Mouse (Mus musculus) cerebellum, adult 8-10 months (tissue): ENCODE measurements around the gene Hecw2.
A peak's percentile ranks its signal among the peaks of the same experiment; 100 is the strongest.

Source experiments
- DNase-seq: peaks from one replicate; pipeline ENCODE4 v3.0.0; 2022

The Hecw2 gene

DNA sequence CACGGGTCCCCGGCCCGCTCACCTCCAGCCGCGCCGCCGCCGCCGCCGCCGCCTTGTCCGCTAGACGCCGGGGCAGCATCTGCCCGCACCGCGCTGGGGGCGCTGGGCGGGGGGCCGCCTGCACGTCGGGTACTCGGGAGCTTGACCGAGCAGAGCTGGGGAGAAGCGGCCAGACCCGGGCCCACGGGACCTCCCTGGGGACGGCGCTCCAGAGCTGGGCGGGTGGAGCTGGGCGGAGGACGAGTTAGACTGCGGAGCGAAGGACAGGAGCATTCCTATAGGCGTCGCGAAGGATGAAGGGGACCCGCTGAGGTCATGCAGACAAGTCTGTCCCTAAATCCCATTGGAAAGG is at the start of gene Hecw2:
Gene Hecw2, minus strand, starts transcription at position 215 of the 352 bp plus-strand sequence.
- DNase-seq, result peak; percentile 66

DNA sequence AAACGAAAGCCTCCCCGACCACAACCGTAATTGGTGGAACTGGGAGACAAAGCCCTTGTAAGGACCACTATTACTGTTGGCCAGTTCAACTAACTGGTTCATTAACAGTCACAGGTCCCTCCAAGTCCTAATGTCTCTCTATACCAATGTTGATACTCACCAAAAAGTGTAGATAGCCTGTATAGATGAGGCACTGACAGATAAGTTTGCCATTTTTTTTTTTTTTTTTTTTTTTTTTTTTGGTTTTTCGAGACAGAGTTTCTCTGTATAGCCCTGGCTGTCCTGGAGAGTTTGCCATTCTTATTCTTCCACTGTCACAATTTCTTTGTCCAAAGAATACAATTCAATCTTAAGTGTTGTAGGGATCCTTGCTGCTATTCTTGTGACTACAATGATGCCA is 47.8 kb upstream of the Hecw2 start:
- no peak for DNase-seq

DNA sequence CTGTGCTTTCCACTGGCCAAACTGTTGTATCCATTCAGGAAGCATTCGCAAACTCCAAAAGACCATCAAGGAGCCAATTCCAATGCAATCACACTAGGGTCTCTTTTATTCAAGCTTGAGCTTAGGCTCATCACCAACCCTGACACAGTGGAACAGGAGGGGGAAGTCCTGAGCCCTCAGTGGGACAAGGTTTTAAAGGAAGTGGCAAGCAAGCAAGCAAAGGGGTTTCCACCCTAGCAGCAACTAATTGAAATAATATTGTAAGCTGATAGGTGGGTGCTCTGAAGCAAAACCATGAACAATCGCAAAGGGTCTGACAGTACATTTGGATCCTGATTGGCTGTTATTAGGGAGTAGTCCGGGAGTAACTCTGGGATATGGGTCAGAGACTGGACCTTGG is 25.3 kb upstream of the Hecw2 start:
- no peak for DNase-seq

DNA sequence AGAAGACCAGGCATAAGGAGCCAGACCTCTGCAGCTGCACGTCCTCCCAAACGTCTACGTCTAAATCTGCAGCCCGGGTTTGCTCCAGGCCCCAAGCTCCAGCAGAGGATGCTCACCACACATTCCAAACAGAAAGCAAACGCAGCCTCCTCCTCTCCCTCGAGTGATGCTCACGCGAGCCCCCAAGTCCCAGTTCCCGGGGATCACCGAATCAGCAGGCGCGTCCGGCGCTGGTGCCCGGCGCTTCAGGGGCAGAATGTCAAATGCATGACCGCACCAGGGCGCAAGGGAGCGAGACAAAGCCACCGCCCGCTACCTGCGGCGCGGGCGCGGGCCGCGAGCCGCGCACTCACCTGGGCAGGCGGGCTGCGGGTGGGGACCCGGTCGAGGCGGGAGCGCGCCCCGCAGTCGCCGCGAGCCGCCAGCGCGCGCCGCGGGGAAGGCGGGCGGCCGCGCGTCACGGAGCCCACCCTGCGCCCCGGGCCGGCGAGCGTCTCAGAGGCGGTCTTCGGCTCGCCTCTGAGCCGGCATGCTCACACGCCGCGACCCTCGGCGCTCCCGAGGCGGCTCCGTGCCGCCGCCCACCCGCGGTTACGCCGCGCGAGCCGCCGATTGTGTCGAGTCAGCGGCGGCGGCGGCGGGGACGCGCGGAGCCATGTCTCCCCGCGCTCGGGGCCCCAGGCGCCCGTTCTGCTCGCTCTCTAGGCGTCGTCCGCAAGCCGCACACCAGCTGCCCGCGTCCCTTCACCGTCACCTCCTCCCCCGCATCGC is 600 bp downstream of the Hecw2 start:
- DNase-seq, result peak; percentile 74

DNA sequence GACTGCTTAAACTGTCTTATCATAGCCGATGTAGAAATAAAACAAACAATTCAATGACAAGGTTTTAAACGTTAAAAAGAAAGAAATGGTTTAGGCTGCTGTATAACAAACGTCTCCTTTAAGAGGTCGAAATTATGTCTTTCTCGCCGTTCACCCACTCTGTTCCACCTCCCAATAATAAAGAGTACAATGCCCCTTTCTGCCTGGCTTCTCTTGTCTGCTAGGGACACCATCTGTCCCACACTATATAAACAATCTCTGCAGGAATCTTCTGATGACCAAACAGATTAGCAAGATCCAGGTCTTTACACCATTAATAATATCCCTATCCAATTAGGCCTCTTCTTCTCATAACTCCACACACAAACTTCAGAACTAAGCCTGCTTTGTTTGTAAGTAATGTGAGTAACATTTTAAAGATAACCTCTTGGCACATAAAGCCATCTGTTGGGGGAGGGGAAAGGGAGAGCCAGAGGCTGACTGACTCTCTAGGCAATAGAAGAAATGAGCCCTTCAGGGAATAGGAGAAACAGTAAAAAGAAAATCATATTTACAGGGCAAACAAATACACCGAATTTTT is 1.7 kb downstream of the Hecw2 start:
- peak; percentile 37 for DNase-seq

DNA sequence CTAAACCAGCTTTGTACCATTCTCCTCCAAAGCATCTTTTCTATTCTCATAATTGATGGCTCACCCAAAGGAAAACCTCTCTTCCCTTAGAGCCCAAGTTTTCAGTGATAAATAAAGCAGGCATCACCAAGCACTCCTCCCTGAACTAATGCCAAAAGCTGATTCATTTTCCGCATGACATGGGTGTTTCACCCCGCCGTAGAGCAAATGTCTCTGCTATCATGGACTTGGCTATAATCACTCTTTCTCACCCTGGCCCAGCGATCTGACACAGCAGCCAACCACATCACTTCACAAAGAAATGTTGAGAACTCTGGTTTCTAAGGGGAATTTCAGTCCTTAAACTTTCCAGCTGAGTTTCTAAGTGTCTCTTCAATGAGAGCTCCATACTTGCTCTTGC is 7.4 kb downstream of the Hecw2 start:
- peak; percentile 22 for DNase-seq

DNA sequence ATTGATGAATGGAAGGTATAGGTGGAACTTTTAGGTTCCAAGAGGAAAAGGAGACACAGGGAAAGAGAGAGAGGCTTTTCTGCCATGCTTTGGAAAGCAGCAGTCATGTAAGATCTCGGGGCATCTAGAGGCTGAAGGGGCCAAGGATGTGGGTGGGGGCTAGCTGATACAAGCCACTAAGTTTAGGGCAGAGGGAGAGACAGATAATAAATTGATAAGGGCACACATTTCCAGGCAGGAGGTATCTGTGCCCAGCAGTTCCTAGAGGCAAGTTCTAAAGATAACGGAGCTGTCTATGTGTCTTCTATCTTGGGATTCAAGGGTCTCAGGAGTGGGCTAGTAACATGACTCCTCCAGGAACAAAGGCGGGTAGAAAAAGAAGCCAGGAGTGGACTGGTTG is 8.6 kb downstream of the Hecw2 start:
- DNase-seq, result no peak

DNA sequence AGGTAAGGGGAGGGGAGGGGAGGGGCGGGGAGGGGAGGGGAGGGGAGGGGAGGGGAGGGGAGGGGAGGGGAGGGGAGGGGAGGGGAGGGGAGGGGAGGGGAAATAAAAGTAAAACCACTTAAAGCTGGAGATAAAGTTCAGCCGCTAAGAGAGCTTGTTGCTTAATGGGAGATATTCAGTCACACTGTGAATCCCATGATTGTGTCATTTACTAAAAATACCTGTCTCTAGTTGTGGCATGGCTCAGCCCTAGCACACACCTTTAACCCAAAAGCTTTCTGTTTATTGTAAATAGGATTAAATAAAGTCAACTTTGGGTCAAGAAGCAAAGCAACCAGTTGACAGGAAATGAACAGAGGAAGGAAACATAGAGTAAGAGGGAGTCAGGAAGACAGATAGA is 14.3 kb downstream of the Hecw2 start:
- DNase-seq, result no peak

DNA sequence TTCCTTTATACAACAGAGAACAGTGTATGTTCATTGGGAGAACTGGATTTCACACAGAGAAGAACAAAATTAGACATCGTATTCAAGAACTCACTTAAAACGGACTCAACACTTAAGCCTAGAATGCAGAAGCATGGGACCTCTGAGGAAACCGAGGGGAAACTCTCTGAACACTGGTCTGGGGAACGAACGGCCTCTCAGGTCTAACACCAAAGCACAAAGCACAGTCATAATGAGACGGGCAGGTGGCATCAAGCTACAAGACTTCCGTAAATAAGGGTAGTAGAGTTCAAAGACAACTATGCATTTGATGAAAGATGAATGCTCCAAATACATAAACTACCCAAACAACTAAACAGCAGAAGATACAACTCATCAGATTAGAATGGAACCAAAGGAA is 15.8 kb downstream of the Hecw2 start:
- DNase-seq, result no peak

DNA sequence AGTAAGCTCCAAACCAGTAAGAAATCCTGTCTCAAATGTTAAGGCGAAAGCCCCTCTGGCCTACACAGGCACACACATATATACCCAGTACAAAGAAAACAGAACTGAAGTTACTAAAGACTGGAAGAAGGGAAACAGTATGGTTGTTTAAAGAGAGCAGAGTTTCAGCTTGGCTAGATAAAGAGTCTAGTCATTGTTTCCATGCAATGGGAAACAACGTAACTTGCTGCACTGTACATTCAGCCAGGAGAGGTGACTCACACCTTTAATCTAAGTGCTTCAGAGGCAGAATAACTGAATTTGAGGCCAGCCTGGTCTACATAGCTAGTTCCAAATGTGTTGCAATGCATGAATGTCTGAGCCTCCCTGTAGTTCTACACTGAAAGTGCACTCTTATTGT is 18.4 kb downstream of the Hecw2 start:
- no peak for DNase-seq

DNA sequence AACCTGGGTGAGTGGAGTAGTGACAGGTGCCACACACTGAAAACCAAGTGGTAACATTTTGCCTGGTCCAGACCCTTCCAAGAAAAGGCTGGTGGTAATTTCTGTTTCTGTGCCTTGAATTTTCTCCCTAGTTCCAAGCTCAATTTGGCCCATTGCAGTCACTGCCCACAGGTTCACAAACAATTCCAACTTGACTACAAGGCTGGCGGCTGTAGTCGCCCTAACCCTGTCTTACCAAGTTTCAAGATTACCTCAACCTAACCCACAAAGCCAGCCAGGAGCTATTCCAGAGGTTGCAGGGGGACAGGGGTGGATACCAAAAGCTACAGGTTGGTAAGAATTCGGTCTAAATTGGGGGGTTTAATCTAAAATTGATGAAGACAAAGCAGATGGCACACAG is 27.0 kb downstream of the Hecw2 start:
- DNase-seq, result no peak

DNA sequence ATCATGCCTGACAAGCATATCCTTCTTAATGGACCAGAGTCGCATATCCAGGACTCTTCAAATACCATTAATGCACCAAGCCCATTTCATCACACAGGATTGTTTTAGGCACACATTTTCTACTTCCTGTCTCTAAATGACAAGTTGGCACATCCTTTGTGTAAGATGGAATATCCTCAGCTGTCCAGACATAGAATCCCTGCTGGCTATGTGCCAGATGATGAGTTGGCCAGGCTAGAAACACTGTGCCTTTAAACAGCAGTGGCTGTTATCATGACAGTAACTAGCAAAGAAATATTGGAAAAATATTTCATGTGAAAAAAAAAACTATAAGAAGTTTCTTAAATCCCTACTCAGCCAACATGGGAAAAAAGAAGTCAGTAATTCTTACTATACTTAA is 35.4 kb downstream of the Hecw2 start:
- peak; percentile 16 for DNase-seq

DNA sequence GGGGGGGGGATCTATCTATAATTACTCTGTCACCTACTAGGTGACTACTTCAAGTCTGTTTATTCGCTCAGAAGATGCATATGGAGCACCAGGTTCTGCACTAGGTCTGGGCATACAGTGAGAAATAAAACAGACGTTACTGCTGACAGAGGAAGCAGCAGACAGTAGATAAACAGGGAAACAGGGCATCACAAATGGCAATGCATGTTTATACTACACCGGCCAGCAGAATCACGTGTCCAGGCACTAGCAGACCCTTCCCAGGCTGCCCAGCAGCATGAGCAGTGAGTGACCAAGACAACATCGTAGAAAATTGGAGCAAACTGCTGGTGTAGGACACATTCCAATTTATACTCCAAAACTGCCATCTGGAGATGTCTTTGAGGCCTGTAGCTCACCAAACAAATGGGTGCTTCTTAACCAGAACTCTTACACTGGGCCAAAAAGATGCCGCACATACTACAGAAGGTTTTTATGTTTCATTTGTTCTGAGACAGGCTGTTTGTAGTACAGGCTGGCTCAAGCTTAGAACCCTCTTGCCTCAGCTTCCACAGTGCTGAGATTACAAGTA is 41.7 kb downstream of the Hecw2 start:
- DNase-seq, result peak; percentile 11

DNA sequence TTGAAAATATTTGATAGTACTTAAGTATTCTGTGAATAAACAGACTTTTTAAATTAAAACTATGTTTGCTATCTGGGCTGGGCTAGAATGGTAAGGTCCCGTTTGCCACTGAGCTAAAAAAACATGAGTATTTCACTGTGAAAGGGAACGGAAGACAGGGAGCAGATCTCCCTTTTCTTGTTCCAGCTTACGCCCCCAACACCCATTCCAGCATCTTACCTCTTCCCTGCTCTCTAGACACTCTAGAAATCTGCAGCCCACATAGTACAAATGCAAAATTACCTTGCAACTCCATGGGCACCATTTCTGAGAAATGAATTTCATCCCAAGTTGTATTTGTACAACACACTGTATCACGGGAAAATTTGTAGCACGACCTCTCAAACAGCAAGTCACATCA is 49.9 kb downstream of the Hecw2 start:
- no peak for DNase-seq

DNA sequence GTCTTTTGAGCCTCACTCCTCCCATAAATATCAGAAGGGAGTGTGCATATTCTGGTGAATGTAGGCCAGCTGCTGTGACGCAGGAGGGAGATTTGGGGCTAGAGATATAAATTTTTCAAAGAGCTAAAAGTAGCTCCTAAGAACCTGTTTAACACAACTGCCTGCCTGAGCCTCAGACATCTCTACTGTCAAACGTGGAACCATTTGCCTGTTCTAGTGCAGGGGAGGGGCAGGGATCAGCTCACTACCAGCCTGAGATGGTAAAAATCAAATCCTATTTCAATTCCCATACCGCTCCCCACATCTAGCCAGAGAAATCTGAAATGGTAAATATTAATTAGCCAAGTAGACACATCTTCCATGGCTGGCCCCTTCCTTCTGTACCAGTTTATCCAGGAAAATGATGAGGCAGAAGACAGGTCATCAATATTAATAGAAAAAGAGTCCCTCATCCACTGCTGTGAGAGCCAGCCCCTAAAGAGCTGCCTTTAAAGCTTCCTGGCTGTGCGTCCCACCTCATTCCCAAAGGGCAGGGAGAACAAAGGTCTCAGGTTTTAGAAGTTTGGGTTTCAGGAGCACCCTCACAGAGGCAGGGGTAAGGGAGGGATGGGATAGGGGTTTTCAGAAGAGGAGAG is 61.0 kb downstream of the Hecw2 start:
- DNase-seq, result no peak

DNA sequence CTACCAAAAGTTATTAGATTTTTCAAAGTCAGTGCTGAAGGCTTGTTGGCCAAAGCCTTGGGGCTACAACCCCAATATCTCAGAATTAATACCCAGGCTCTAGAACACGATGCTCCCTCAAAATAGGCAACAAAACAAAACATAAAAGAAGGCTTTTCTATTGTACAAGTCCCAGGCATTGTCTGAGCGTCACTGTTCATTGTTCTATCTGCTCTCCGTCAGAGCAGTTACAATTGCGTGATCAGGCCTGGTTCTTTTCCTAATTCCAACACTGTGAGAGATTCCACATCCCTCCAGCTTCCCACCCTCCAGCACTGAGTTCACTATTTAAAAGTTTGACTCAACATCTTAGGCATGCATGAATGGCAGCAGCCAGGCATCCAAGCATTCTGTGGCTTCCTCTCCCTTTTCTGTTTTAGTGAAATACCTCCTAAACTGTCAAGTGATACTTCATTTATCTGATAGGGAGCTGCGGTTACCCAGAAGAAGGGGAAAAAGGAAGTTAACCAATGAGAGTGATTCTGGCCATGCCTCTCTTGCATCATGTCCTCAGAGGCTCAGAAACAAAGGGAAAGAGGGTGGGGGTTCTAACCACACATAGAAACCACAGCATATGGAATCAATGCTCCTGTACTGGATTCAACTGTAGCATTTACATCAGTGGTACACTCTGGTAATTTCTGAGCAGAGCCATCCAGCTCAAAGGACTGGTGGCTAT is 66.1 kb downstream of the Hecw2 start:
- no peak for DNase-seq

DNA sequence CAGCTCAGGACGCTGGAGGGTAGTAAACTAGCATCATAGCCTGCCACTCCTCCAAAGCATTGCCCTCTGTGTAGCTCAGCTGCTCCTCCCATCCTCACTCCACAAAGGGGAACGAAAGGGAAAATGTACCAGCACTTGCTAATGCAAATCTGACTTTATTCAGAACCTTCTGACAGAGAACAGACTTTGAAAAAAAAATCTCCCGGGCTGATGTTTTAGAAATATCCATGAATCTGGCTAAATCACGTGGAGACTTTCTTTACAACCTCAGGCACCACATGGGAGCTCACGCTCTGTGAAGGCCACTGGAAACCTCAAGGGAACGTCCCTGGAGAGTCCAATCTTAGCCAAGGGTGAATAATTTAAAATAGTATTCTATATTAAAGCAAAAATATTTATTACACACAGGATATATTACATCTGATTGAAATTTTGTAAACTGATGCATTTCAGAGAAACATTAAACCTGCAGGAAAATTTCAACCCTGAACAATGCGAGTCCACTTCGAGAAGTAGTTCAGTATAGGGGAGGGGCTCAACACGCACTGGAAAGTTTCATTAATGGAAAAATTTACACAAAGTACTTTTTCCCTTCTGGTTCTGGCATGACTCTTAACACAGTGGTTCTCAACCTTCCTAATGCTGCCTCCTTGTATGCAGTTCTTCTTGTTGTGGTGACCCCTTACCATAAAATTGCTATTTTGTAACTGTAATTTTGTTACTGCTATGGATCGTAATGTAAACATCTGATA is 67.8 kb downstream of the Hecw2 start:
- no peak for DNase-seq

DNA sequence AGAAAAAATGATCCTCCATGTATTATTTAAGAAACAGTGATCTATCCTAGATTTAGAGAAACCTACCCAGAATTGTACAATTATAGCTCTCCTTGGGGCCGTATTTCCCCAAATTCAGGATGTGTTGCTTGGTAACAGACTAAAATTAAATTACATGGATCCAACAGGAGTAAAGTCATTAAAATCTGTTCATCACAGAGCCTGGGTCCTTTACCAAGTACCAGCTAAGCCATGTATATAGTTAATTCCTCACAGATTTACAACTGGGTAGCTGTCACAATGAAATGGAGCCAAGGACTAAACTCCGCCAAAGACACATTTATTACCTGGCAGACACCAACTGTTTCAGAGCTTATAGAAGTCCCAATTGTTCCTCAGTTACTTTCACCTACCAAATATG is 72.4 kb downstream of the Hecw2 start:
- DNase-seq, result no peak

DNA sequence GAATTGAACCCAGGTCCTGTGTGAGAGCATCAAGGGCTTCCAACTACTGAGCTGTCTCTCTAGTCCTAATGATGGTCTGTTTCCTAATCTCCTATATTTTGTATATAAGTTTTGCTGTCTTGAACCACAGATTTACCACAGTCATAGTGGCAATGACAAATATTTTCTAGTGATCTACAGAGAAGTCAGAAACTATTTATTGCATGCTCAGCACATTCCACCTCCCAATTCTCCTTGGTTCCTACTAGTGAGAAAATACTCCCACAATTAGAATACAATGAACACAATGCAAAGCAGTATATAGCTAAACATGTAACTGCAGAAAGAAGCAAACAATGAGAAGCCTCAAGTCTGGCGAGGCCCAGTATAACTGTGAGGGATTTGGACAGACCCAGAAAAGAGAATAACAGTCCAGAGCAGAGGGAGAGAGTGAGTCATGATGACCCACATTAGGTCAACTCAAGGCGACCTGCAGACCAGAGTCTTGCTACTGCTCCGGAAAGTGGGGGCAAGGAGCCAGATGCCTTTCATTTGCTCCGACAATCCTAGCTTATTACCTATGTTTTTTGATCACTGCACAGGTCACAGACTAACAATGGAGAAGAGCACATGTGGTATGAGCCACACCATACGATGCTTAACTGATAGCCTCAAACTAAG is 73.8 kb downstream of the Hecw2 start:
- no peak for DNase-seq

DNA sequence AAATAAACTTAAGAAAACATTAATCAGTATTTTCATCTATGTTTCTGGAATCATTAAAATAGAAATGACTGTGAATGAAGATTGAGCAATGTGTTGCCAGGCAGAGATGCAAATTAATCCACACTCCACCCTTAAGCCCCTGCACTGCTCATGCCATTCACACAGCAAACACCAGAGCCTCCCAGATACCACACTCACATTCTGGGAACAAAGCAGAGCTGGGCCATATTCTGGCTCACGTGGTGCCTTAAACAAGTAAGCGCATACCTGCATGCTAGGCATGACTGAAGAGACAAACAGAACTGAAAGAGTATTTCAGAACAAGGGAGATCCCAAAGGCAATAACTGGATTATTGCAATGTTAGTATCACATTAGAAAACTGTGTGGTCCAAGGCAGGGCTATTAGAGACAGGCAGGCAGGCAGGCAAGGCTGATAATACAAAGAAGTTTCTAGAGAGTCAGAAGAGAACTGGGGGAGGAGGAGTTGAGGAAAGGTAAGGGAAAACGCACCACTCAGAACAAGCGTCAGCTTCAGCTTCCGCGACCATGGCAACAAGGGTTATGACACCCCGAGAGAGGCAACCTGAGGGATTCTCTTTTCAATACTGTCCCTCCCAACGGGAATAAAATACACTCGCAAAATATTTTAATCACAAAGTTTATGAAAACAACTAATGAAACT is 75.2 kb downstream of the Hecw2 start:
- no peak for DNase-seq

DNA sequence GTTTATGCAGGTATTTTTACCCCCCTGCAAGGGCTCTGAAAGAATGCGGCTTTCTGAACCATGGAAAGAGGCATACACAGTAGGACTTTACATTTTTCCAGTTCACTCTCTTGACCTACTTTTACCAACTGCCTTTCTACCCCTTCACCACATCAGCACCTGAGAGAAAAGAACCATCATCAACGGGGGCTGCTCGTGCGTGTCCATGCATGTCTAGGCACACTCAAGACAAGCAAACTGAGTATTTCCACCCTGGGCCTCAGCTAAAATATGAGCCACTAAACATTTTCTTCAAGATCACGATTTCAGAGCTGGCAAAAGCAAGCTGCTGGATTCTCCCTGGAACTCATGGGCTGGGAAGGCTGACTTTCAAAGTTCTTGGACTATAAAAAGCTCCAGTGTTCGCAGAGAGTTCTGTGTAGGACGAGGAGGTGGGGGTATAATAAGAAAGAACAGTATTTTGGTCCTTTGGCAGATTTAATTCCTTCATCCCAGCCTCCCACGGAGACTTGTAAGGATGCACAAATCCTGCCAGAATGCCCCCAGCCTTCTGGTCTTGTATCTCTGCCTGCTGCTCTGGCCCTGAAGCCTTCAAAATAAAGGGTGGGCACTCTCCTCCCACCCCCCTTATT is 76.5 kb downstream of the Hecw2 start:
- no peak for DNase-seq
